Mouse (Mus musculus) heart, embryonic 13.5 days (tissue): ENCODE data around the gene Ppp1r21. TPM values are rescaled to one million over a fixed set of nuclear protein-coding genes. Genes with fewer than 3 reads are reported as not detected.

Experiments
- ATAC-seq: fragments of 200-750 bp; cut with Nextera tagmentation; 2 replicates; pipeline ENCODE4 v1.8.0; 2017; ENCODE audit warnings: moderate TSS enrichment; ENCODE audit not compliant: insufficient number of reproducible peaks, low FRiP score, low TSS enrichment; ENCODE audit errors: extremely low read depth
- H3K27ac ChIP-seq: fragments of 300-500 bp; sonication (generic); replicated peaks from 2 replicates; pipeline ENCODE4 v1.5.1; 2015; ENCODE audit warnings: moderate library complexity, mild to moderate bottlenecking, inconsistent platforms
- H3K27me3 ChIP-seq: fragments of 300-500 bp; sonication (generic); replicated peaks from 2 replicates; pipeline ENCODE4 v1.6.1; 2015; ENCODE audit warnings: mild to moderate bottlenecking, inconsistent platforms
- H3K36me3 ChIP-seq: fragments of 300-500 bp; sonication (generic); 2 replicates; pipeline ENCODE4 v1.6.1; 2015; ENCODE audit warnings: mild to moderate bottlenecking, inconsistent platforms
- H3K4me1 ChIP-seq: fragments of 300-500 bp; sonication (generic); 2 replicates; pipeline ENCODE4 v1.6.1; 2015; ENCODE audit warnings: inconsistent platforms
- H3K4me2 ChIP-seq: fragments of 300-500 bp; sonication (generic); 2 replicates; pipeline ENCODE4 v1.6.1; 2015; ENCODE audit warnings: inconsistent platforms, mild to moderate bottlenecking, moderate library complexity
- H3K4me3 ChIP-seq: fragments of 300-500 bp; sonication (generic); 2 replicates; pipeline ENCODE4 v1.5.1; 2015; ENCODE audit warnings: moderate library complexity, mild to moderate bottlenecking, inconsistent platforms
- H3K9ac ChIP-seq: fragments of 300-500 bp; sonication (generic); 2 replicates; pipeline ENCODE4 v1.6.1; 2015; ENCODE audit warnings: inconsistent platforms, mild to moderate bottlenecking, moderate library complexity
- H3K9me3 ChIP-seq: fragments of 300-500 bp; sonication (generic); 2 replicates; pipeline ENCODE4 v1.6.1; 2016; ENCODE audit warnings: inconsistent platforms
- WGBS: fragments of 180-500 bp; shearing (Covaris S2); methylation state at CpG from one replicate; pipeline ENCODE4 v1.1.7; 2015; ENCODE audit warnings: mixed read lengths; 5-methylcytosine and 5-hydroxymethylcytosine counted together
- polyA plus RNA-seq: library from polyadenylated mRNA; unstranded; fragments of >200 nt; fragmentation: Nextera tagmentation; extraction: Ambion mirVana; gene quantifications from 2 replicates; pipeline ENCODE4 v1.2.1, GENCODE M21; 2015

Gene Ppp1r21
- polyA plus RNA-seq, 1 experiment from 2014 or later = 13.5 TPM

DNA sequence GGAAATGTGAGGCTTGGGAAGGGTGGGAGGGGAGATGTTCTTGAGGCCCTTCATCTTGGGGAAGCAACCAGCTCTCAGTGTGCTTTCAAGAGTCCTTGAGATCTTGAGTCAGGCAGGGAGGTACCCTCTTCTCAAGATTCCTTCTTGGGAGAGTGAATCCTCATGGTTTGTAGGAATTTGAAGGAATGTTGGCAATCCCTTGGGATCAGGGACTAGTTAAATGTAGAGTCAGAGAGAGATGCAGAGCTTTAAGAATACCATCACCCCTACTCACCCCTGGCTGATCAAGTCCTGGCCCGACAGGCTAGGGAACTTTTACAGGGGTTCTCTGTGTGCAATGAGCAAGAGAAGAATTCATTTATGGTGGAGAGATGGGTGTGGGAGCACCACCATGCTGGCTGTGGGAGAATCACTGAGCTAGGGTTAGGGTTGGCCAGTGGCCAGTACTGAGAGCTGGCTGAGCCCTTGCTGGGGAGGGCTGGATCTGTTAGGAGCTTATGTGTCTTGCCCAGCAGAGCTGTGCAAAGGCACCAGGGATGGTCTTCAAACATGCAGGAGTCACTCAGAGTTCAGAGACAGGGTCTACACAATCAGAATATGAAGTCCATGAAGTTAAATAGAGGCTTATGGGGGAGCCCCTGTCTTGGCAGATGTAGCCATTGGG is 85.7 kb downstream of the Ppp1r21 start:
- no peak overlapping the region for H3K4me2 ChIP-seq
- no peaks in the 10 kb centered on the region for H3K9me3 ChIP-seq
- no peak overlapping the region for H3K4me3 ChIP-seq
- peaks cover 31% of the 10 kb centered on the region for H3K4me1 ChIP-seq
- peaks cover 15% of the 10 kb centered on the region for H3K36me3 ChIP-seq
- no peak for ATAC-seq
- no peak overlapping the region for H3K27ac ChIP-seq
- no peaks in the 10 kb centered on the region for H3K27me3 ChIP-seq
- WGBS = 76% methylated on average over 1 of the region's 1 CpGs
- no peak overlapping the region for H3K9ac ChIP-seq

GRCm38 (mm10) chr17:88620935-88621334 is 91.0 kb downstream of the Ppp1r21 start:
- H3K9ac ChIP-seq = no peak overlapping the region
- ATAC-seq = no peak
- H3K27me3 ChIP-seq = no peaks in the 10 kb centered on the region
- H3K36me3 ChIP-seq = peaks cover 45% of the 10 kb centered on the region
- H3K4me2 ChIP-seq = no peak overlapping the region
- peak overlapping the region; percentile 28; the same call in 1 of the 2 replicates for H3K27ac ChIP-seq
- WGBS = 66% methylated on average over 4 of the region's 4 CpGs
- H3K4me3 ChIP-seq = no peak overlapping the region
- H3K4me1 ChIP-seq = peaks cover 14% of the 10 kb centered on the region
- H3K9me3 ChIP-seq = no peaks in the 10 kb centered on the region

- no peak for ATAC-seq
- Histone ChIP-seq H3K9ac (no peak overlapping the region), H3K27me3 (no peaks in the 10 kb centered on the region), H3K4me3 (no peak overlapping the region), H3K36me3 (peaks cover 45% of the 10 kb centered on the region), H3K9me3 (no peaks in the 10 kb centered on the region), H3K27ac (peak overlapping the region; percentile 28; the same call in 1 of the 2 replicates), H3K4me2 (no peak overlapping the region), H3K4me1 (peaks cover 17% of the 10 kb centered on the region)
- WGBS = 75% methylated on average over 3 of the region's 3 CpGs
Observed at GRCm38 (mm10) chr17:88621374-88621773, 91.5 kb downstream of the Ppp1r21 start.

DNA sequence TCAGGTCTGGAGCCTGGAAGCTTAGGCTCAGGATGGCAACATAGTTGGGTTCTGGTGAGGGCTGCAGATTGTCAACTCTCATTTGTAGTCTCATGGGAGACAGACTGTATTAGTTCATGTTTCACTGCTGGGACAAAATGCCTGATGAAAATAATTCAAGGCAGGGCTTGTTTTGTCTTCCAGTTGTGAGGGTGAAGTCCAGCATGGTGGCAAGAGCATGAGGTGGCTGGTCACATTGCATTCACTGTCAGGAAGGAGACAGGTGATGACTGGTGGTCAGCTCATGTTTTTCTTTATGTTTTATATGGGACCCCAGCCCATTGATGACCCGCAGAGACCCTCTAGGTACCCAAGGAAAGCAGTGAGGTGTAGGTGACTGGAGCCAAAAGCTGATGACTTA is 92.8 kb downstream of the Ppp1r21 start:
- Histone ChIP-seq H3K9ac (no peak overlapping the region), H3K27me3 (no peaks in the 10 kb centered on the region), H3K27ac (no peak overlapping the region), H3K9me3 (no peaks in the 10 kb centered on the region), H3K4me3 (no peak overlapping the region), H3K36me3 (peaks cover 39% of the 10 kb centered on the region), H3K4me2 (no peak overlapping the region), H3K4me1 (peaks cover 31% of the 10 kb centered on the region)
- WGBS = 82% methylated on average over 1 of the region's 1 CpGs
- ATAC-seq = no peak

DNA sequence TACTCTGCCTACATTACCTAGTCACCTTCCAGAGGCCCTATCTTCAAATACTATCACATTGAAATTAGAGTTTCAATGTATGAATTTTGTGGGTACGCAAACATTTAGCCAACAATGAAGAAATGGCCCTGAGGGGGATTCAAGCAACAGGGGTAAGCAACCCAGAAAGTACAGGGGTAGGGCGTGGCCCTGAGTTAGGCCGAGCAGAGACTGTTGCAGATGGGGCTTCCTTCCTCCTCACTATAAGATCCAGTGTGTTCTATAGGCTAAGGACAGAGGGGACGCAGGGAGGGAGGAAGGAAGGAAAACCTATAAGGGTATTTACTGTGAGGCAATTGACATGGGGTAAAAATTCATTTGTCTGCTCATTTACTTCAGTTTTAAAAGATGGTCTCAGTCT is 94.5 kb downstream of the Ppp1r21 start:
- no peak for ATAC-seq
- Histone ChIP-seq H3K9me3 (no peaks in the 10 kb centered on the region), H3K27me3 (no peaks in the 10 kb centered on the region), H3K9ac (no peak overlapping the region), H3K4me1 (peaks cover 48% of the 10 kb centered on the region), H3K4me2 (no peak overlapping the region), H3K4me3 (no peak overlapping the region), H3K36me3 (peaks cover 39% of the 10 kb centered on the region), H3K27ac (no peak overlapping the region)
- WGBS = 84% methylated on average over 4 of the region's 4 CpGs

DNA sequence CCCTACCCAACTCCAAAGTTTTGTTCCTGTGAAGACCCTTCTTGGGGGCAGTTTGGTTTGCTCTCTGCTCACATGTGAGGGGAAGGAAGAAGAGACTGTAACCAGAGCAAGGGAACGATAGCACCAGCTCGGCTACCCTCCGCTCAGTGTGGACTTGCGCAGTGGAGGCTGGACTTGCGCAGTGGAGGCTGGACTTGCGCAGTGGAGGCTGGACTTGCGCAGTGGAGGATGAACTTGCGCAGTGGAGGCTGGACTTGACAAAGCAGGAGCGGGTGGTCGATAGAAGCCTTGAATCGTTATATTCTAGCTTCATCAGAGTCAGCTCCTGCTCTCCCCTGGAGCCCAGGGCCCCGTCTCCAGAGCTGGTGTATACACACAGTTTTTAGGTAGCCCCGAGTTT is 95.4 kb downstream of the Ppp1r21 start:
- no peak overlapping the region for H3K9ac ChIP-seq
- H3K27ac ChIP-seq = peak overlapping the region; percentile 94
- H3K36me3 ChIP-seq = peaks cover 36% of the 10 kb centered on the region
- ATAC-seq = no peak
- peaks cover 57% of the 10 kb centered on the region for H3K4me1 ChIP-seq
- H3K9me3 ChIP-seq = no peaks in the 10 kb centered on the region
- H3K4me3 ChIP-seq = no peak overlapping the region
- WGBS = 80% methylated on average over 13 of the region's 13 CpGs
- H3K27me3 ChIP-seq = no peaks in the 10 kb centered on the region
- no peak overlapping the region for H3K4me2 ChIP-seq

- no peaks in the 10 kb centered on the region for H3K9me3 ChIP-seq
- H3K9ac ChIP-seq = peak overlapping the region; percentile 62; the same call in 1 of the 2 replicates
- WGBS = 50% methylated on average over 7 of the region's 7 CpGs
- peaks cover 63% of the 10 kb centered on the region for H3K4me1 ChIP-seq
- ATAC-seq = no peak
- peak overlapping the region; percentile 41; the same call in 1 of the 2 replicates for H3K4me3 ChIP-seq
- peak overlapping the region; percentile 60 for H3K4me2 ChIP-seq
- peak overlapping the region; percentile 94 for H3K27ac ChIP-seq
- no peaks in the 10 kb centered on the region for H3K27me3 ChIP-seq
- H3K36me3 ChIP-seq = peaks cover 31% of the 10 kb centered on the region
Observed at GRCm38 (mm10) chr17:88625931-88626330, 96.0 kb downstream of the Ppp1r21 start.

GRCm38 (mm10) chr17:88626347-88626811 is 96.5 kb downstream of the Ppp1r21 start:
- Histone ChIP-seq H3K4me1 (peaks cover 68% of the 10 kb centered on the region), H3K4me2 (peak overlapping the region; percentile 60), H3K9ac (peak overlapping the region; percentile 62), H3K36me3 (peaks cover 27% of the 10 kb centered on the region), H3K27me3 (no peaks in the 10 kb centered on the region), H3K27ac (peak overlapping the region; percentile 94), H3K4me3 (peak overlapping the region; percentile 41), H3K9me3 (no peaks in the 10 kb centered on the region)
- no peak for ATAC-seq
- 29% methylated on average over 7 of the region's 7 CpGs for WGBS

DNA sequence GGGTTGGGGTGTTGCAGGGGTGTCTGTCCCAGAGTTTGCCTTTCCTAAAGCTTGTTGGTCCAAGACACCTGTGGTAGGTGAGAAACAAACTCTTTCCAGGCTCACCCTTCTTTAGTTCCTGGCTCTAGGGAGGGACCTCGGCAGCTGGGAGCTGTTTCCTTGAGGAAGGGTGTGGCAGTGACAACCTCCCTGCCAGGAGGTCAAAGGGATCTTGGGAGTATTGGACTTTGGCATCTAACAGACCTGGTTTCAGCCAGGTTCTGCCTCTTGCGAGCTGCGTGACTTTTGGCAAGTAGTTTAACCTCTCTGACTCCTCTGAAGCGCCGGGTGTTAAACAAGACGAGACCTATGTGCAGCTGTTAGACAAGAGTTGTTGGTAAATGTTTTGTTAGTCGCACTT is 97.2 kb downstream of the Ppp1r21 start:
- Histone ChIP-seq H3K9ac (peak overlapping the region; percentile 62), H3K4me2 (peak overlapping the region; percentile 60), H3K9me3 (no peaks in the 10 kb centered on the region), H3K4me3 (peak overlapping the region; percentile 41), H3K27me3 (no peaks in the 10 kb centered on the region), H3K27ac (peak overlapping the region; percentile 94), H3K36me3 (peaks cover 19% of the 10 kb centered on the region), H3K4me1 (peaks cover 75% of the 10 kb centered on the region)
- no peak for ATAC-seq
- WGBS = 57% methylated on average over 7 of the region's 7 CpGs

DNA sequence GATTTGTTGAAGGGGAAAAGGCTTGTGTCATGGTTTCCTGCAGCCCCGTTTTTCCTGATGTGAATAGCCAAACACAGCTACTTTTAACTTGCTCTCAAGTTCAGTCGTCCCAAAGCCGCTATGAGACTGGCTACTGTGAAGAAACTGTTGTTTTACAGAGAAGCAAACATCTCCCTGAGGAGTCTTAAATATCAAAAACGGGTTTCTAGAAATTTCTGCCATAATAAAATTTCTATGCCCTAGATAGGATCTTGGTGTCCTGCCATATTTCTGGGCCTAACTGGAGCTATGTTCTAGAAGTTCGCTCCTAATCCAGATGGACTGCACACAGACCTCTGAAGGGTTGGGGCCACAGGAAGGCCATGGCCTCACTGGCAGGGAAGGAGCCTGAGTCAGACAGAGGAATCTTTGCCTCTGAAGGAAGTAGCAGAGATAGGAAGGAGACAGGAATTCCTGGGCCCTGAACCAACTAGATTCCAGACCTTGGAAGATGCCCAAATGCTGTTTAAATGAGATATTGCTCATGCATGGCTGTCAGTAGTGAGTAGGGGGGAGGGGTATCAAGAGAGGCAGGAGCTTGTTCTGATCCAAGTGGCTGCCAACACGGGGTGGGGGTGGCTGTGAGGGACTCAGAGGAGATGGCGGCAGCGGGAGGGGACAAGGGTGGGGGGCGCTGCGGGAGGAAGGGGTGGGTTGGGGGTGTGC is 98.9 kb downstream of the Ppp1r21 start:
- Histone ChIP-seq H3K4me2 (peak overlapping the region; percentile 60), H3K9ac (peak overlapping the region; percentile 76), H3K4me1 (peaks cover 77% of the 10 kb centered on the region), H3K9me3 (no peaks in the 10 kb centered on the region), H3K27ac (peak overlapping the region; percentile 94), H3K36me3 (peaks cover 6% of the 10 kb centered on the region), H3K4me3 (peak overlapping the region; percentile 41), H3K27me3 (no peaks in the 10 kb centered on the region)
- ATAC-seq = peak; percentile 65; the same call in 1 of the 2 replicates
- WGBS = 20% methylated on average over 8 of the region's 10 CpGs

GRCm38 (mm10) chr17:88629381-88629759 is 99.5 kb downstream of the Ppp1r21 start:
- 13% methylated on average over 4 of the region's 4 CpGs for WGBS
- no peaks in the 10 kb centered on the region for H3K9me3 ChIP-seq
- H3K9ac ChIP-seq = peak overlapping the region; percentile 76
- H3K27me3 ChIP-seq = no peaks in the 10 kb centered on the region
- H3K4me3 ChIP-seq = peak overlapping the region; percentile 23
- peak overlapping the region; percentile 60 for H3K4me2 ChIP-seq
- peak overlapping the region; percentile 94 for H3K27ac ChIP-seq
- peaks cover 77% of the 10 kb centered on the region for H3K4me1 ChIP-seq
- peak; percentile 55 for ATAC-seq
- H3K36me3 ChIP-seq = 0 out of 2 replicates have a peak, but pooled peaks cover 1% of the 10 kb centered on the region
